10 mouse cellular contexts compared by ENCODE assay signal in genomic region chr1:118895026-118895762, GRCm38 (mm10).
A peak's percentile ranks its signal among the peaks of the same experiment; 100 is the strongest.
DNase-seq lines count a peak whose midpoint lies in the region; ATAC-seq and TF ChIP-seq lines count a peak whose summit lies in the region.
"Had no signal": no experiment of that assay in that cellular context is flagged by ENCODE, and none has a peak within 500 bp of the region (broad histone marks: within the 10 kb centered on the region; RNA-seq: fewer than 3 reads in every experiment).

No protein-coding gene starts in this region.

- 61% methylated on average over 9 of the region's 9 CpGs for WGBS in hindbrain, postnatal 0 days
- WGBS in hindbrain, embryonic 13.5 days: 88% methylated on average over 9 of the region's 9 CpGs
- WGBS in limb, embryonic 15.5 days: 64% methylated on average over 9 of the region's 9 CpGs

- no peak for DNase-seq in hindbrain, postnatal 0 days (ENCODE audit: low spot score)
- peak; percentile 55 for DNase-seq in adipocyte (ENCODE audit: low spot score)
- peak; percentile 42 to 48 for DNase-seq in gastrocnemius, postnatal 36 days
- DNase-seq in frontal cortex, postnatal 25 days (ENCODE audit: low spot score in 2 of 2): no peak
- no peak for DNase-seq in adrenal gland, adult 18-20 months (ENCODE audit: low spot score in 2 of 2)
- DNase-seq in embryo, embryonic 9.5 days (ENCODE audit: extremely low spot score): no peak

- H3K4me3 ChIP-seq in hindbrain, postnatal 0 days (ENCODE audit: low read length): no peak overlapping the region
- no peak overlapping the region for H3K4me3 ChIP-seq in hindbrain, embryonic 13.5 days
- H3K4me3 ChIP-seq in limb, embryonic 15.5 days: no peak overlapping the region

- peak; percentile 69 for ATAC-seq in hindbrain, postnatal 0 days
- no peak for ATAC-seq in hindbrain, embryonic 13.5 days (ENCODE audit: low FRiP score)
- ATAC-seq in limb, embryonic 15.5 days (ENCODE audit: insufficient number of reproducible peaks, low FRiP score, low TSS enrichment, low read depth): peak; percentile 59
- ATAC-seq: CD4-positive, CD25-positive, alpha-beta regulatory T cell, adult 4 months; intestine, postnatal 0 days had no signal

- H3K4me2 ChIP-seq in hindbrain, postnatal 0 days (ENCODE audit: low read depth, low read length): no peak overlapping the region
- H3K4me2 ChIP-seq in hindbrain, embryonic 13.5 days: no peak overlapping the region
- no peak overlapping the region for H3K4me2 ChIP-seq in limb, embryonic 15.5 days

- H3K4me1 ChIP-seq in hindbrain, postnatal 0 days (ENCODE audit: insufficient read depth, low read length): peaks cover 12% of the 10 kb centered on the region; the same call in 1 of the 2 replicates
- peaks cover 25% of the 10 kb centered on the region for H3K4me1 ChIP-seq in hindbrain, embryonic 13.5 days (replicated peaks)
- H3K4me1 ChIP-seq in limb, embryonic 15.5 days: peaks cover 55% of the 10 kb centered on the region

- no peak for TF ChIP-seq CTCF in hindbrain, postnatal 0 days (IDR thresholded peaks at IDR 0.05; ENCODE audit: low read depth)

- no peaks in the 10 kb centered on the region for H3K9me3 ChIP-seq in hindbrain, postnatal 0 days (ENCODE audit: low read length)
- no peaks in the 10 kb centered on the region for H3K9me3 ChIP-seq in hindbrain, embryonic 13.5 days
- no peaks in the 10 kb centered on the region for H3K9me3 ChIP-seq in limb, embryonic 15.5 days

- H3K27me3 ChIP-seq in hindbrain, postnatal 0 days (ENCODE audit: insufficient read depth, low read length): no peaks in the 10 kb centered on the region
- H3K27me3 ChIP-seq in hindbrain, embryonic 13.5 days: peaks cover 11% of the 10 kb centered on the region; the same call in 1 of the 2 replicates
- no peaks in the 10 kb centered on the region for H3K27me3 ChIP-seq in limb, embryonic 15.5 days

- H3K27ac ChIP-seq in hindbrain, postnatal 0 days: no peak overlapping the region; the same call in 1 of the 2 replicates
- H3K27ac ChIP-seq in hindbrain, embryonic 13.5 days: no peak overlapping the region
- H3K27ac ChIP-seq in limb, embryonic 15.5 days: peak overlapping the region; percentile 72

- no peak overlapping the region for H3K9ac ChIP-seq in hindbrain, postnatal 0 days (replicated peaks; ENCODE audit: low read length)
- no peak overlapping the region for H3K9ac ChIP-seq in hindbrain, embryonic 13.5 days
- no peak overlapping the region for H3K9ac ChIP-seq in limb, embryonic 15.5 days

- no peaks in the 10 kb centered on the region for H3K36me3 ChIP-seq in hindbrain, postnatal 0 days (ENCODE audit: insufficient read depth, low read length)
- H3K36me3 ChIP-seq in hindbrain, embryonic 13.5 days: no peaks in the 10 kb centered on the region
- no peaks in the 10 kb centered on the region for H3K36me3 ChIP-seq in limb, embryonic 15.5 days

- intact Hi-C loops in gastrocnemius, postnatal 36 days (cut with DNase I): no loop called here

Comparison
In these comparisons a context has a peak if more than half of its experiments do, and no peak if none do; other contexts are left out.
1. DNase-seq: peak in adipocyte (single experiment) and gastrocnemius, postnatal 36 days (2 of 2); none in hindbrain, postnatal 0 days (single experiment), frontal cortex, postnatal 25 days (0 of 2), adrenal gland, adult 18-20 months (0 of 2) and embryo, embryonic 9.5 days (single experiment).